ENCODE assay signal across 8 mouse cellular contexts in the genomic region with DNA sequence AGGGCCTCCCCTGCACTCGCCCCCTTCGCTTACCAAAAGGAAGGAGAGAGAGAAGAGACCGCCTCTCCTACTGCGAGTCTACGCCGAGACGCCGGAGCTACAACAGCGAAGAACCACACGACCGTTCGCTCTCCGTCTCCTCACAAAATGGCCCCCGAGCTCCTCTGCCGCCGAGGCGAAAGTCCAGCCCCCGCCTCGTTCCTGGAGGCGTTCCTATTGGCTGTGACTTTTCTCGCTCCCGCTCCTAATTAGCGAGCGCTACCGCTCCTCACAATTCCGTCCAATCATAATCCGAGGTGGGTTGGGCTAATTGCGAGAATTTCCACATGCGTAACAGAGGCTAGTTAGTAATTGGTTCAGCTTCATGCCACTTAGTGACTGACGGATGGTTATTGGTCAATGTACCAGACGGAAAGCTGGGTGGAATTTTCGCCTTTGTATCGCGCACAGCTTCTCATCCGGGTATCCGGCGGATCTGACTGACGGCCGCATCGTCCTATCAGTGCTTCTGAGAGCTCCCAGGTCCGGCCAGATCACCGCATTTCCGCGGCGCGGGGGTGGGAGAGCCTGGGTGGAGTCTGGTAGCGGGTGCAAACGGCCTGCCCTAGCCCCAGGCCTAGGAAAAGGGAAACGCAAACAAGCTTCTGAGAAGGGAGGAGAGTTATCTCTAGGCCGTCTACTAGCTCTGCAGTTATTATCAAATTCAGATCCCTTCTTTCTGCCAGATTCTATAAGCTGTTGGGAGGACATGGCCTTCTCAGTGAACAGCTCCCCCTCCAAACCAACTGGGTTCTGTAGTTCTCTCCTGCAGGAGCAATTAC. TPM values are rescaled to one million over a fixed set of nuclear protein-coding genes. Genes with fewer than 3 reads are reported as not detected.
A peak's percentile ranks its signal among the peaks of the same experiment; 100 is the strongest.
DNase-seq lines count a peak whose midpoint lies in the region; ATAC-seq and TF ChIP-seq lines count a peak whose summit lies in the region.

A gene (minus strand): TSS at position 173 of the 821 bp plus-strand sequence.

- H3K36me3 ChIP-seq in hindbrain, embryonic 13.5 days = peaks cover 6% of the 10 kb centered on the region

- H3K4me2 ChIP-seq in hindbrain, embryonic 13.5 days = peak within 1 kb of the TSS; percentile 82

- no peaks in the 10 kb centered on the region for H3K9me3 ChIP-seq in hindbrain, embryonic 13.5 days

- in situ Hi-C loops in Patski (cut with MboI; ENCODE audit: low pct_unique_long_range_greater_than_20kb) = no loop called here

- peak within 1 kb of the TSS; percentile 93 for H3K4me3 ChIP-seq in hindbrain, embryonic 13.5 days

- H3K4me1 ChIP-seq in hindbrain, embryonic 13.5 days (replicated peaks) = peaks cover 39% of the 10 kb centered on the region

- H3K27me3 ChIP-seq in Patski = no peaks in the 10 kb centered on the region
- H3K27me3 ChIP-seq in hindbrain, embryonic 13.5 days = no peaks in the 10 kb centered on the region

- TF ChIP-seq CTCF in Patski (IDR thresholded peaks at IDR 0.05) = no peak

- ATAC-seq in Patski = peak; percentile 99
- peak; percentile 99 for ATAC-seq in hindbrain, embryonic 13.5 days (ENCODE audit: low FRiP score)

- H3K27ac ChIP-seq in hindbrain, embryonic 13.5 days = peak within 1 kb of the TSS; percentile 98

- WGBS in hindbrain, embryonic 13.5 days = under 1% methylated on average over 48 of the region's 50 CpGs

- POLR2A ChIA-PET in Patski (lab: Charles Lee) = interaction anchor here (1.0 kb wide), 1 partner anchor 82 kb away, joined by 3 read pairs; no protein-coding TSS in a partner anchor

- peak; percentile 100 for DNase-seq in Patski (ENCODE audit: low read depth, low spot score)
- peak; percentile 100 for DNase-seq in cerebellum, postnatal 14 days
- peak; percentile 100 for DNase-seq in frontal cortex, postnatal 14 days (ENCODE audit: low spot score in 2 of 2)
- DNase-seq in layer of hippocampus, postnatal 25 days (ENCODE audit: extremely low spot score in 1 of 2, low spot score in 1 of 2) = peak; percentile 100
- peak; percentile 100 for DNase-seq in lung, postnatal 25 days (ENCODE audit: low spot score)
- DNase-seq in retina, embryonic 14.5 days (ENCODE audit: low spot score) = peak; percentile 100
- DNase-seq in thymus, postnatal 4 days = peak; percentile 100

- CTCF ChIA-PET in Patski (lab: Charles Lee) = interaction anchor here (1.3 to 2.0 kb wide), 5 partner anchors 11 to 121 kb away, joined by 3 to 6 read pairs (median 4); no protein-coding TSS in a partner anchor

- H3K9ac ChIP-seq in hindbrain, embryonic 13.5 days = peak within 1 kb of the TSS; percentile 98

RNA-seq across cellular contexts. Expression of the gene that starts here (rescaled TPM):
- polyA plus RNA-seq in Patski (2021) = 359 TPM
- polyA plus RNA-seq in hindbrain, embryonic 13.5 days (2015; fragmentation: Nextera tagmentation; extraction: Ambion mirVana) = 623 and 652 TPM in 2 replicates
- total RNA-seq in layer of hippocampus, postnatal 25 days (2021) = 100 to 1,000 TPM; 253 to 273 TPM

Comparison
In these comparisons a context has a peak if more than half of its experiments do, and no peak if none do; other contexts are left out.
1. Peak in every context shown above with its lines: DNase-seq, ATAC-seq, H3K4me3 ChIP-seq and H3K27ac ChIP-seq.